Comparison of ENCODE assay signal across 8 mouse cellular contexts in genomic region chr5:107921400-107922252, GRCm38 (mm10). TPM values are rescaled to one million over a fixed set of nuclear protein-coding genes. Genes with fewer than 3 reads are reported as not detected.
A peak's percentile ranks its signal among the peaks of the same experiment; 100 is the strongest.
DNase-seq lines count a peak whose midpoint lies in the region; ATAC-seq and TF ChIP-seq lines count a peak whose summit lies in the region.

No protein-coding gene starts in this region.

- no peaks in the 10 kb centered on the region for H3K4me1 ChIP-seq in heart, embryonic 11.5 days (ENCODE audit: control insufficient read depth, insufficient read depth, low read length)
- no peaks in the 10 kb centered on the region for H3K4me1 ChIP-seq in forebrain, embryonic 14.5 days (ENCODE audit: control insufficient read depth, insufficient read depth, low read length)

- WGBS in heart, embryonic 11.5 days (ENCODE audit: insufficient replicate concordance), result 59% methylated on average over 2 of the region's 2 CpGs
- 76% methylated on average over 2 of the region's 2 CpGs for WGBS in forebrain, embryonic 14.5 days

- no peaks in the 10 kb centered on the region for H3K27me3 ChIP-seq in heart, embryonic 11.5 days (ENCODE audit: control insufficient read depth, insufficient read depth, low read length)
- H3K27me3 ChIP-seq in C2C12 (ENCODE audit: control insufficient read depth, insufficient read depth, insufficient read length), result no peaks in the 10 kb centered on the region
- H3K27me3 ChIP-seq in forebrain, embryonic 14.5 days (replicated peaks; ENCODE audit: control insufficient read depth, insufficient read depth, low read length), result no peaks in the 10 kb centered on the region

- TF ChIP-seq CTCF in C2C12 (IDR thresholded peaks at IDR 0.05; ENCODE audit: control insufficient read depth, insufficient read depth, insufficient read length), result peak; percentile 17
- TF ChIP-seq CTCF in brain, embryonic 14.5 days (IDR thresholded peaks at IDR 0.05; ENCODE audit: borderline replicate concordance, extremely low read depth, insufficient read depth, insufficient read length), result 0 out of 2 replicates have a peak, but pooled peaks have one; percentile 14

- DNase-seq in heart, adult 18-20 months, result peak; percentile 76 to 78
- peak; percentile 89 for DNase-seq in brain, embryonic 14.5 days (ENCODE audit: low read depth)
- peak; percentile 91 for DNase-seq in forebrain, embryonic 14.5 days (ENCODE audit: low spot score)
- DNase-seq in kidney, postnatal 14 days, result peak; percentile 76
- DNase-seq in ovary, postnatal 36 days (ENCODE audit: low spot score), result no peak

- no peak overlapping the region for H3K9ac ChIP-seq in heart, embryonic 11.5 days (ENCODE audit: low read depth, low read length)
- no peak overlapping the region for H3K9ac ChIP-seq in forebrain, embryonic 14.5 days (ENCODE audit: low read length)

- TF ChIP-seq POLR2A in brain, embryonic 14.5 days (IDR thresholded peaks at IDR 0.05; ENCODE audit: borderline replicate concordance, extremely low read depth, insufficient read depth, insufficient read length, poor library complexity, severe bottlenecking), result no peak

- no peaks in the 10 kb centered on the region for H3K36me3 ChIP-seq in heart, embryonic 11.5 days (ENCODE audit: control insufficient read depth, insufficient read depth, low read length)
- no peaks in the 10 kb centered on the region for H3K36me3 ChIP-seq in C2C12 (ENCODE audit: control insufficient read depth, insufficient read depth)
- no peaks in the 10 kb centered on the region for H3K36me3 ChIP-seq in forebrain, embryonic 14.5 days (ENCODE audit: control insufficient read depth, insufficient read depth, low read length)

- H3K79me2 ChIP-seq in C2C12 (ENCODE audit: control insufficient read depth, insufficient read depth), result no peaks in the 10 kb centered on the region

- no peak overlapping the region for H3K4me2 ChIP-seq in heart, embryonic 11.5 days
- H3K4me2 ChIP-seq in forebrain, embryonic 14.5 days (ENCODE audit: low read length), result no peak overlapping the region

- no peaks in the 10 kb centered on the region for H3K79me3 ChIP-seq in C2C12 (ENCODE audit: low read depth)

- no peak overlapping the region for H3K27ac ChIP-seq in heart, embryonic 11.5 days (ENCODE audit: low read depth, low read length)
- no peak overlapping the region for H3K27ac ChIP-seq in forebrain, embryonic 14.5 days (ENCODE audit: low read depth, low read length)

- no peak overlapping the region for H3ac ChIP-seq in C2C12 (ENCODE audit: control insufficient read depth, insufficient read length, low read depth)

- H3K4me3 ChIP-seq in heart, embryonic 11.5 days (ENCODE audit: low read depth, low read length), result no peak overlapping the region
- no peak overlapping the region for H3K4me3 ChIP-seq in C2C12 (ENCODE audit: insufficient read depth, poor library complexity, severe bottlenecking)
- no peak overlapping the region for H3K4me3 ChIP-seq in forebrain, embryonic 14.5 days (ENCODE audit: low read depth, low read length)

- ATAC-seq in heart, embryonic 11.5 days (replicated peaks; ENCODE audit: insufficient number of reproducible peaks, low FRiP score, low TSS enrichment), result no peak
- 0 out of 2 replicates have a peak, but pooled peaks have one; percentile 50 for ATAC-seq in forebrain, embryonic 14.5 days
- peak; percentile 74 for ATAC-seq in megakaryocyte-erythroid progenitor cell, adult 5-6 weeks (replicated peaks; ENCODE audit: low FRiP score, low TSS enrichment, poor library complexity, severe bottlenecking)

- H3K9me3 ChIP-seq in heart, embryonic 11.5 days (replicated peaks; ENCODE audit: control insufficient read depth, low read length), result no peaks in the 10 kb centered on the region
- no peaks in the 10 kb centered on the region for H3K9me3 ChIP-seq in forebrain, embryonic 14.5 days (replicated peaks; ENCODE audit: control insufficient read depth, low read length)

TF ChIP-seq in C2C12, 6 proteins besides CTCF, POLR2A, EP300 and RAD21:
- TF ChIP-seq MYOG (IDR thresholded peaks at IDR 0.05; ENCODE audit: control insufficient read depth, extremely low read depth, insufficient read length) (no peak), FOSL1 (IDR thresholded peaks at IDR 0.05; ENCODE audit: insufficient read depth, low read length, poor library complexity, severe bottlenecking) (no peak), MYOD1 (IDR thresholded peaks at IDR 0.05; ENCODE audit: control insufficient read depth, insufficient read length, low read depth) (no peak), USF1 (IDR thresholded peaks at IDR 0.05; ENCODE audit: low read depth) (no peak), MAX (IDR thresholded peaks at IDR 0.05) (no peak), CEBPB (IDR thresholded peaks at IDR 0.05; ENCODE audit: low read depth) (no peak)
TF ChIP-seq in C2C12: peak in this region for 0.

RNA-seq across cellular contexts. Expression of gene Rpl5, which starts 21.3 kb away (rescaled TPM):
- 10 to 100 TPM; 28.2 to 32.2 TPM for total RNA-seq in heart, adult 18-20 months (2021)
- 55.2 and 69.9 TPM in 2 replicates for polyA plus RNA-seq in heart, embryonic 11.5 days (2014; fragmentation: Nextera tagmentation; extraction: Ambion mirVana)
- 161 TPM for polyA plus RNA-seq in C2C12 (2012; fragmentation: generic; extraction: Trizol)
- polyA plus RNA-seq in brain, embryonic 14.5 days (2012; rRNA removed), result 155 and 179 TPM in 2 replicates
- polyA plus RNA-seq in forebrain, embryonic 14.5 days (2014; fragmentation: Nextera tagmentation; extraction: Ambion mirVana), result 63.5 and 65.3 TPM in 2 replicates
- total RNA-seq in megakaryocyte-erythroid progenitor cell, adult 5-6 weeks (2014; fragmentation: Nextera tagmentation), result 494 and 673 TPM in 2 replicates
- total RNA-seq in megakaryocyte-erythroid progenitor cell, adult 5-6 weeks (2017), result 307 and 371 TPM in 2 replicates

RNA-seq across cellular contexts. Expression of gene Evi5, which starts 46.7 kb away (rescaled TPM):
- 10 to 100 TPM; 18.4 to 18.9 TPM for total RNA-seq in heart, adult 18-20 months (2021)
- 41.0 and 46.7 TPM in 2 replicates for polyA plus RNA-seq in heart, embryonic 11.5 days (2014; fragmentation: Nextera tagmentation; extraction: Ambion mirVana)
- polyA plus RNA-seq in C2C12 (2012; fragmentation: generic; extraction: Trizol), result 6.8 TPM
- polyA plus RNA-seq in brain, embryonic 14.5 days (2012; rRNA removed), result 30.1 and 32.7 TPM in 2 replicates
- 38.8 and 46.2 TPM in 2 replicates for polyA plus RNA-seq in forebrain, embryonic 14.5 days (2014; fragmentation: Nextera tagmentation; extraction: Ambion mirVana)
- total RNA-seq in megakaryocyte-erythroid progenitor cell, adult 5-6 weeks (2014; fragmentation: Nextera tagmentation), result 24.7 and 26.1 TPM in 2 replicates
- 14.4 and 20.7 TPM in 2 replicates for total RNA-seq in megakaryocyte-erythroid progenitor cell, adult 5-6 weeks (2017)
